Mouse (Mus musculus) lung, postnatal 10 days (tissue): ENCODE data around the gene Cep63.

Experiments used
- DNase-seq: peaks from one replicate; pipeline ENCODE4 v3.0.0; 2021

Gene Cep63

DNA sequence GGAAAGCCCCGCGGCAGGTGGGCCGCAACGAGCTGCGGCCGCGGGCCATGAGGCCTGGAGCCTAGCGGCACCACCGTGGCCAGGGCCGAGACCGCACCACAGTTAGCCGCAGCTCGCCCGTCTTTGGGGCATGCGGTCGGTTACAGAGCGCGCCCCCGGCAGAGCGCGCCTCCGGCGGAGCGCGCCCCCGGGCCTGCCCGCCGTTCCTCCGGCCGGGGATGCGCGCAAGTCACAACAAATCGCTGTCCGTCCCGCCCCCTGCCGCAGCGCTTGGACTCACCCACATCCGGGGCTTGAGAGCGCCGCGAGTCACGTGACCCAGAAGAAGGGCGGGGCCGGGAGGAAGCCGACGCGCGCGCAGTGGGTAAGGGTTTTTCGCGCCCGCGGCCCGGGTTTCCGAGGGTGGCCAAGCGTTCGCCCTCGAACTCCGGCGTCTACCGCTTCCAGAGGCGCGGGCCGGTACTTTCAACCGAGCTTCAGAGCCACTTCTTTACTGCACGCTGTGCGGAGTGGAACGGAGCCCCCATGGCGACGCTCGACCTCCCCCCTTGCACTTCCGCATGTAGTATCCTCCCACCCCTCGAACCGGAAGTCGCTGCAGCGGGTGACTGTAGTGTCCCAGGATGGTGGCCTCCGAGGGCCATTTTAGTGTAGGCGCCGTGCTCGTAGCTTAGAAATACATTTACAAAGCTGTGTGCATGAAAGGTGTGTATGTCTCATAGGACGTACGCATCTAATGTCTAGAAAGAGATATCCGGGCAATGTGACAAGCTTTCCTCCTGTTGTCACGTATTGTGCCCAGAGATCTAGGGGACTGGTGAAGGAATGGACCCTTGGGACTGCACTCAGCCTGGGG is at the start of gene Cep63, which contains the start of gene Anapc13:
Gene Cep63, minus strand, starts transcription at position 552 of the 856 bp plus-strand sequence.
Gene Anapc13, plus strand, starts transcription at position 314 of the 856 bp plus-strand sequence.
- DNase-seq, result peak; percentile 99

DNA sequence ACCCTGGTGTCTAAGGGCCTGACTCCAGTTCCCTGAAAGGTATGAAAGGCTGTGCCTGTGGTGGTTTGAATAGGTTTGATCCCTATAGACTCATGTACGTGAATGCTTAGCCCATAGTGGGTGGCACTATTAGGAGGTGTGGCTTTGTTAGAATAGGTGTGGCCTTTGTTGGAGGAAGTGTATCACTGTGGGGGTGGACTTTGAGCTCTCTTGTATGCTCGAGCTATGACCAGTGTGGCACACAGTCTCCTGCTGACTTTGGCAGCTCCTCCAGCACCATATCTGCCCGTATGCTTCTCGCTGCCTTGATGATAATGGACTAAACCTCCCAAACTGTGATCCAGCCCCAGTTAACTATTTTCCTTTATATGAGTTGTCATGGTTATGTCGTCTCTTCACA is 49.6 kb upstream of the Cep63 start:
- no peak for DNase-seq

- DNase-seq, result no peak
These were observed 47.0 kb upstream of the Cep63 start for GRCm38 (mm10) chr9:102673381-102673780.

- DNase-seq, result no peak
These were observed 42.6 kb upstream of the Cep63 start for GRCm38 (mm10) chr9:102668906-102669305.

- no peak for DNase-seq
These were observed 41.8 kb upstream of the Cep63 start for GRCm38 (mm10) chr9:102668115-102668514.

DNA sequence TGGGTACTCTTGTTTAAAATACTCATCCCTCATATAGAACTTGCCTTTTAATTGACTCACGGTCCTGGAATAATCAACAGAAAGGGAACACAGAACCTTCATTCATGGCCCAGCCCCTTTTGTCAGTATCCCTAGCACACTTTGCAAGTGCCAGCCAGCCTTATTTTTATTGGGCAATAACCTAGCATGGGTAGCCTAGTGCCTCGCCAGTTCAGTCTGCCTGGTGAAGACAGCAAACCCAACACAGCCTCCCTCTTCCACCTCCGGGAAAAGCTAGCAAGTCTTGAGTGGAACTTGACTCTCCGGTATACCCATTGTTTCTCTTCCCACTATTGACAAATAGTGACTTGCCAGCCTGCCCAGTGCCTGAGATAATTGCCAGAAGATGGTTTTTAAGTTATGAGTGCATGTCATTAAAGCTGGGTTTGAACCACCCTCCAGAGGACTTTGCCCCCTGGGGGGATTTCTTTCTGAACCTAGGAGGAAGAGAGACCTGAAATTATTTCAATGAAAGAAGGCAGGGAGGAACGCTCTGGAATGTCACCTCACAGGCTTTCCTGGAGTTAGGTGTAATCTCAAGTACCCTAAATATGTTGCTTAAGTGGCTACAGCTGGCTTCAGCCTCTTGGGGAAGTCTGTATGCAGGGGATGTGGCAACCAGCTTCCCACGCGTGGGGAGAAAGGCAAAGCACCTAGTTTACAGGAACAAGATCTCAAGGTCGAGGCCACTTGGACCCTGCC is 30.2 kb upstream of the Cep63 start:
- DNase-seq, result peak; percentile 56

DNA sequence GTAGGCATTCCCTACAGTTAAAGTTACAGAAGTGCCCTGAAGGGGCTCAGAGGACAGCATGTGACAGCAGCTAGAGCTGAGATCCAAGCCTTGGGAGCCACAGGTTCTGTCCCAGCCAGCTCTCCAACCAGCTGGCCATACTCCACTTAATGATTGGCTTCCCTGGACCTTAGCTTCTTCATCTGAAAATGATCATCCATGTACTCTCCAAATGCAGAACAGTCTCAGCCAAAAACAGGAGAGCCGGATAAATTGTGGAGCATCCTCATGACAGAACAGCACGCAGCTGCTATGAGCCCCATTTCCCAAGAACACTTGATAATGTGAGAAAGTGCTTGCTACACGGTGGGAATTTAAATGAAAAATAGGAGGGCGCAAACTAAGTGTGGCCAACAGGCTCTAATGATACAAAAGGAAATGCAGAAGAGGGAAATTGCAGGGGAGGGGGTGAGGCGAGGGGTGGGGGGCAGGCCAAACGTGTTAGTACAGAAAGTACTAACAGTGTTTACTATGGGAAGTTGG is 24.9 kb upstream of the Cep63 start:
- no peak for DNase-seq

- DNase-seq, result peak; percentile 55
These were observed 24.3 kb upstream of the Cep63 start for GRCm38 (mm10) chr9:102650637-102651036.

DNA sequence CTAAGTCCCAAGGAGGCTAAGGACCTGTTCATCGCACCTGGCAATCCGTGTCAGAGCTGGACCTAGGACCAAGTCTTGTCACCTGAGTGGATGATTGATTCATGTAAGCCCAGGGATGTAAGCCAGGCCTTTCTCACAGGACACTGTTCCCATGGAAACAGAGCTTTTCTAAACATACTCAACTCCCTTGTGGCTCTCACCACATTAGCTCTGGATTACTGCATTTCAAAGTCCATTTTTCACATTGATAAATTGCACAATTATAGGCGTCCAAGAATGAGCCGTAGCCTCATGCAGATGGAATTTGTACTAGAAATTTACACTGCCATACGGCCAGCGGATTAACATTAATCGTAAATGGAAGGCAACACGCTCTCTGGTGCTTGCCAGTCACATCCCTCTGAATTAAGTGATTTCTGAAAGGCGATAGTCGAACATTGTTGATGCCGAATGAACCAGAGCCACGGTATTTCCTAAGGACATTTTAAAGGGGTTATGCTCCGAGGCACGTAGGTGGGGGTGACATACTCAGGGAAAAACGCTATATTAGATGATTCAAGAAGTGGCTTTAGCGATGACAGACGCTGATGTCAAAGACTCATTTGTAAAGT is 23.7 kb upstream of the Cep63 start:
- no peak for DNase-seq

GRCm38 (mm10) chr9:102647010-102647409 is 20.7 kb upstream of the Cep63 start:
- no peak for DNase-seq

DNA sequence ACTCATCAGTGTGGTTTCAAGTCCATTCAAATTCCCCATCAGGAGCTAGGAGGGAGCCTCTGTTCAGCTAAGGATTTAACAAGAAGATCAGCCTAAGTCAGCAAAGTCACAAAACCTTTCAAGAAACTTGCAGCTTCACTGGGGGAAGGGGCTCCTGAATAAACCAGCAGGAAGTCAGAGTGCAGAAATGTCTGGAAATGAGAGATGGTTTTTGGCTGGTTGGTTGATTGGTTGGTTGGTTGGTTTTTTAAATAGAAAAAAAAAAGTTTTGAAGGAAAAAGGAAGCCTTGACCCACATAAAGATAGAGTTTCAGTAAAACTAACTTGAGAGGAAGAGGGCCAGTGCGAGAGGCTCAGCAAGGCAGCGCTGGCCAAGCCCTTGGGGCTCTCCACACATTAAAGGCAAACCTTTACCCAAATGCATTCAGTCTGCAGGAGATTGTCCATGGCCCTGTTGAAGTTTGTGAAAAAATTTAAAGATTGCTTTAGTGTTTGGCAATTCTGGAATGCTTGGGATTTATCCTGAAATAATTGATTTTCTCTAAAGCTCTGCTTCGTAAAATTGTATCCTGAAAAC is 18.9 kb upstream of the Cep63 start:
- DNase-seq, result no peak

- peak; percentile 92 for DNase-seq
These were observed 17.3 kb upstream of the Cep63 start for GRCm38 (mm10) chr9:102643486-102644101.

- DNase-seq, result peak; percentile 52
These were observed 16.7 kb upstream of the Cep63 start for GRCm38 (mm10) chr9:102643071-102643485.

- no peak for DNase-seq
These were observed 15.2 kb upstream of the Cep63 start for GRCm38 (mm10) chr9:102641531-102641930.

DNA sequence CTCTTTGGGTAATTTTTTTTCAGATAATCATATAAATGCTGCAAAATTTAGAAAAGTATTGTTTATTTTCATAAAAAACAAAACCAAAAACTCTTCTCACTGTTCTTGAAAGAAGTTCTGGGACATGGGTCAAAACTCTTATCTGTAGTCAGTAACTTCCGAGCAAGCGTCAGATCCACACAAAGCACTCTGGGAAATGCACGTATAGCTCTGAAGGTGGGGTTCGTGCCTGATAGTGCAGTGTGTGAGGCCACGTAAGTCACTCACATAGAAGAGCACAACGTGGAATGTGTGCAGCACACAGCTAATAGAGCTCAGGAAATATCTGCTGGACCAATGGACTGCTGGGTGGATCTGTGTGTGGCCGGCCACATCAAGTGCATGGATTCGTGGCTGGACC is 13.2 kb upstream of the Cep63 start:
- DNase-seq, result no peak

DNA sequence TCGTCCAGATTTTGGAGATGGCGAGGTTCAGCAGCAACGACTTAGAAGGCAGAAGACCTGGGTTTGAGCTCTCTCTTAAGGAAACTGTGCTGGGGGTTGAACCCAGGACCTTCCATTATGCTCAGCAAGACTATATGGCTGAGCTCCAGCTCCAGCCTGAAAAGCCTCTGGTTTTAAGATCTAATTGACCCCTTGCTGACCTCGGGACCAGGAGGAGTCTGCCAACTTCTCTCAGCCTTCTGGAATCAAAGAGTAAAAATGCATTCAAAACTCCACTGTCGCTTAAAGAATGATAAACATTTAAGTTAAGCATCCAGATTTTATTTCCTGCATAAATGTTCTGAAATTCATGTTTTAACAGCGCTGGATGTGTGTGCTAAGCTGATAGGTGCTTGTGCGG is 12.6 kb upstream of the Cep63 start:
- no peak for DNase-seq

DNA sequence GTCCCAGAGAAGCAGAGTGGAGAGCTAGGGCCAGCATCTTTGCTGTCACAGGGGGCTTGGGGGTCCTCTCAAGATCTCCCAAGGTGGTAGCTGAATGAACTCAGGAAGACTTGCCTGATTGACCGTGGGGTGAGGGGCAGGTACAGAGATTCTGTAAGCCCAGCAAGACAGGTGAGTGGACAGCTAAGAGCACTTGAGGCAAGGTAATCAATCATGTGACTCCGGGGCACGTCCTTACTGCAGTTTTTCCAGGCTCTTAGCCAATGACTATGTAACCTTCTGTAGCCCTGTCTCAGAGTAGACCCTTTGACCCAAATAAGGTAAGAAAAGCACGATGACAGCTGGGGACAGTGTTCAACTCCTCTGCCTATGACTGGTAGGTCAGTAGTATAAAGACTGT is 10.8 kb upstream of the Cep63 start:
- DNase-seq, result no peak

DNA sequence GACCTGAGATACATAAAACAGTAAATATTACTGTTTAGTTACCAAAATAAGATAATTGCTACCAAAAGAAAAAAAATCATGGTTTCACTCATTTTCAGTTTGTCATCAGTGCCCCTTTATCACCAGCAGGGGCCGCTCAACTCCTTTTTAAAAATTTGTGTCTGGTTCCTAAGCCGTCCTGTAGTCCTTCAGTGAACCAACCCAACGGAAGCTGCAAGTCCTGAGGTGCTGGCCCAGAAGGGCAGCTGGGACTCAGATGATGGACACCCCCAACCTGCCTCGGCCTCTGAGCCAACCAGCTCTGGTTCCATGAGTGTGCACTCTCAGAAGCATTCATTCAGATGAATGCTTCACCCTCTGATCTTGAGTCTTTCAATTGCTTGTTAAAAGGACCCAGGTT is 10.2 kb upstream of the Cep63 start:
- DNase-seq, result peak; percentile 78

DNA sequence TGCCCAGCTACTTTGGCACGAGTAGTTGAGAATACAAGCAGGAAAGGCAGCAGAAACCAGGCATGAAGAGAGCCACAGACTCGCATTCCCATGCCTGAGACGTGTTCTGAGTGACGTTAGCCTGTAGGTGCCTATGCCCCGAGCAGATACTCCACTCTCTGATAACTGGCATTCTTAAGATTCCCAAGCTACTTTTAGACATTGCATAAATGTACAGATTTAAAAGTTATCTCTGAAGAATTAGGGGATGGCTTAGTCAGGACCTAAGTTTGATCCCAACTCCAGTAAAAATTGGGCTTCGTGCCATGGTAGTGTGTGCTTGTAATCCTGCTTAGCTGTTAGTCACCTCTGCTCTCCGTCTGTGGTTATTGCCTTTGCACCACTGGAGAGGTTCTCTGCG is 8.1 kb upstream of the Cep63 start:
- no peak for DNase-seq

GRCm38 (mm10) chr9:102632923-102633537 is 6.7 kb upstream of the Cep63 start:
- DNase-seq, result peak; percentile 84

GRCm38 (mm10) chr9:102632173-102632572 is 5.8 kb upstream of the Cep63 start:
- peak; percentile 54 for DNase-seq

DNA sequence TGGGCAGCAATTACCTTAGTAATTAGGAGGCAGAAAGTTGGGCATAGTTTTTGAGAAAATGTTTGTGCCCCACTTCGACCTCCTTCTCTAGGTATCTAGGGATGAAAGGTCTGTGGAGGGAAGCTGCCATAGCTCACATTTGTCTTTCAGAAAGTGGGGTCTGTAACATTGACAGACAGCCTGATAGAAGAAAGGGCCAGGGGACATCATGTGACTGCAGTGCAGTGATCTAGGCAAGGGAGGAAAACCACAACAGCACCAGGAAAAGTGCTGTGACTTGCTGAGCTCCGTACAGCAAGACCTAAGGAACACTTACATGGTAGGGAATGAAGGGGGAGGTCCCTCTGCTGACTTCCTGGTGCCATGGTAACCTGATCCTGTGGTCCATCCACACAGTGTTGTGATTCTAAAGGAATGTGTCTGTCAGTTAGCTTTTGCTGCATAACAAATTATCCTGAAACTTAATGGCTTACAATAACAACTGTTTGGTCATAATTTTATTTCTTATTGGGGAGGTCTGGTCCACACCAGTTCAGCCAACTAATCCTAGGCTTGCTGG is 5.3 kb upstream of the Cep63 start:
- no peak for DNase-seq
